Mouse (Mus musculus) spleen, postnatal 4 days (tissue): ENCODE data around the gene Mbd4.

Experiments
- DNase-seq, 2 experiments: peaks; one replicate each; pipeline ENCODE4 v3.0.0; 2022; ENCODE audit warnings: low spot score in 2 of 2

Mbd4 gene

GRCm38 (mm10) chr6:115859258-115859657 is 6.1 kb upstream of the Mbd4 start:
- no peak for DNase-seq

DNA sequence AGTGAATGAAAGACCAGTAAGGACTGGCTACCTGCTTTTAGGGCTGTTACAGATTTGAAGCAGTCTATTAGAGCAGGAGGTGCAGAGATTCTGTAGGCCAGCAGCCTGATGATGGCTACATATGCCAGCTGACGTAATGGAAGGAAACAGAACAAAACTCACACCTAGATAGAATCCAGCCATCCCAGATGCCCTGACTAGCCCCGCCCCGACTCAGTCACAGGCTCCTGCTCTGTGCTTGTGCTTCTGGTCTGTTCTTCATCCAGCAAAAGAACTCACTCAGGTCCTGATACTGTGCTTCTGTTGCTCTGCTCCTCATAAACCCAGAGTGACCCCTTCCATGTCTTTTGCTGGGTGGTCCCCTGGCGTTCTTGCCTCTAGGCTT is 3.2 kb upstream of the Mbd4 start:
- no peak for DNase-seq

GRCm38 (mm10) chr6:115855733-115856360 is 2.7 kb upstream of the Mbd4 start:
- DNase-seq, result no peak

DNA sequence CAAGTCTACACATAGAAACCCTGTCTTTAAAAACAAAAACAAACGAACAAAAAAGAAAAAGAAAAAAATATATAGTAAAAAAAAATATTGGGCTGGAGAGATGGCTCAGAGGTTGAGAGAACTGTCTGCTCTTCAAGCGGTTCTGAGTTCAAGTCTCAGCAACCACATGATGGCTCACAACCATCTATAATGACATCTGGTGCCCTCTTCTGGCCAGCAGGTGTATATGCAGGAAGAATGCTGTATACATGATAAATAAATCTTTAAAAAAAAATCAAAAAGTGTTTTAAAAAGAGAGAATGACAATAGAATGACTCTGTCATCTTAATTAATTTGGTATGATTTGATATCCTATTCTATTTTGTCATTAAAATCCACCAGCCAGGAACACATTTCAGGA is 1.3 kb upstream of the Mbd4 start:
- DNase-seq, result no peak

DNA sequence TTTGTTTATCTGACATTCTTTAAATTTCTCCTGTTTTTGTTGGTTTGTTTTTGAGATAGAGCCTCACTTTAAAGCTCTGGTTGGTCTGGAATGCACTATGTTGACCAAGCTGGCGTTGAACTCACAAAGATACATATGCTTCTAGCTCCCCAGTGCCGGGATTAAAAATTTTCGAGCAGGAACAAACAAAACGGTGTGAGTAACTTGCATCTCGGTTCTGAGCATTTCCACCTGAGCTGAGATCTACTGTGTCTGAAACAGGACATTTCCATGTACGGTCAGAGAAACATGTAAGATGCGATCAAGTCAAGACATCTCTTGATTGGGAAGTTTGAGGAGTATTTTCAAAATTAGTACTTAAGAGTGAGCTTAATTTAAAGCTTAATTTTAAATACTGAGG is 814 bp upstream of the Mbd4 start:
- no peak for DNase-seq

DNA sequence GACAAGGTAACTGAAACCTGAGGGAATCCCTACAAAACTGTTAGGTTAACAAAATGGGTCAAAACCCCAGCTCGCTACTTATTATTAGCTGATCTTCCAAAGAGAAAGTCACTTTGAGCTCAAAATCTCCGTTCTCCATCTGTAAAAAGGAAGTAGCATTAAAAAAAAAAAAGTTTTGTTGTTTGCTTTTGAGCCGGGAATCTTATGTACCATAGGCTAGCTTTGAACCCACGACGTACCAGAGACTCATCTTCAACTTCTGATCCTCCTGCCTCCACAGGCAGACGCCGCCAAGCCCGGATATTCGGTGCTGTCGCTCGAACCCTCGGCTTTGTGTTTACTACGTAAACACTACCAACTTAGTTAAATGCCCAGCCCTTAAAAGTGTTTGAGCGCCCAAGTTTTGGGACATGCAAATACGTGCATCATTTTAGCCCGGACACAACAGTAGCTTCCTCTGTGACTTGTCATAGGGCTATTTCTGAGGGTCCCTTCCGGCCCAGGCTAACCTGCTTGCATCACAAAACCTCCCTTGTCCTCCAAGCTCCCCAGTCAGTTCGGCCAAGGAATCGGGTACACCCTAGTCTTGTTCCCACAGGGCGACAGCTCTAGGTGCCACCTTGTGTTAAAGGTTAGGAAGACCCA is 603 bp downstream of the Mbd4 start:
- DNase-seq, result peak in 1 of 2 experiments; percentile 33

DNA sequence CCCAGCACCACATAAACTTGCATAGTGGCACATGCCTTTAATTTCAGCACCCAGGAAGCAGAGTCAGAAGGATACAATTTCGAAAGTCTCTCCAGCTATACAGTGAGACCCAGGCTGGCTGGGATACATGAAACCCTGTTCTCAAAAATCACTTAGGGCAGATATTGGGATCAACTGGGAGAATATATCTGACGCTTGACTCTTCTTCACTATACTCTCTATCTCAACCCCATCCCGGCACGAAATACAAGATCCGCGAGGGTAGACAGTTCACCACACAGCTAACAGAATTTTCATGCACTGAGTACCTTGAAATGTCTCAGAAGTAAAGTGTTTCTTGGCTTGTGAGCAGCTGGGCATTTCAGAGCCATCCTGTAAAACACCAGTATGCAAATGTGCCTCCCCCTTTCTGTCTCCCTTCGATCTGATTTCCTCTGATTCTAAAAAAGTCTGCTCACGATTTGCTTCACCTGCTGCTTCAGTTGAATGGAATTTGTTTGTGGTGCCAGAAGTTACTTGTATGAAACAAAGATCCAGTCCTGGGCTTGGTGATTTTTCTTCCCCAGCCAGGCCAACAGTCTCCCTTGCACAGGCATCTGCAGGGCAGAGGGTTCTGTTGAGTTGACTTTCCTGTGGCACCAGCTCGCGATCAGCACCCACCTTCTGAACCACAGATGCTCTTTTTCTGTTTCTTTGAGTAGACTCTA is 4.4 kb downstream of the Mbd4 start:
- no peak for DNase-seq

DNA sequence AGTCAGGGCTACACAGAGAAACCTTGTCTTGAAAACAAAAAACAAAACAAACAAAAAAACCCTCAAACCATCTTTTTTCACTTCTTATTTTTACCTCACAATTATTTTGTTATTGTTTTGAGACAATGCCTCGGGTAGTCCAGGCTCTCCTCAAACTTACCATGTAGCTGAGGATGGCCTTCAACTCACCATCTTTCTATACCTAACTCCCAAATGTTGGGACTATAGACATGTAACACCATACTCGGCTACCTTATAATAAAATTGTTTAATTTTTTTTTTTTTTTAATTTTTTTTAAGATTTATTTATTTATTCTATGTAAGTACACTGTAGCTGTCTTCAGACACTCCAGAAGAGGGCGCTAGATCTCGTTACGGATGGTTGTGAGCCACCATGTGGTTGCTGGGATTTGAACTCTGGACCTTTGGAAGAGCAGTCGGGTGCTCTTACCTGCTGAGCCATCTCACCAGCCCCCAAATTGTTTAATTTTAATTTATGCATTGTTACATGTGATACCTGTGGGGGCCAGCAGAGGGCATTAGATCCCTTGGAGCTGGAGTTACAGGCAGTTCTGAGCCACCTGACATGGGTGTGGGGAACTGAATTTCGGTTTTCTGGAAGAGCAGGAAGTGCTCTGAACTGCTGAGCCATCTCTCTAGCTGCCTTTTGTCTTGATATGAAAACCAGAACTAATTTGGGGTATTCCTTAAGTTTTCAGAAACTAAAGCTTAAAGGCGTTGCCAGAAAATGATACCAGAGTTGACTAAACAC is 6.3 kb downstream of the Mbd4 start:
- DNase-seq, result peak; percentile 65 to 85

DNA sequence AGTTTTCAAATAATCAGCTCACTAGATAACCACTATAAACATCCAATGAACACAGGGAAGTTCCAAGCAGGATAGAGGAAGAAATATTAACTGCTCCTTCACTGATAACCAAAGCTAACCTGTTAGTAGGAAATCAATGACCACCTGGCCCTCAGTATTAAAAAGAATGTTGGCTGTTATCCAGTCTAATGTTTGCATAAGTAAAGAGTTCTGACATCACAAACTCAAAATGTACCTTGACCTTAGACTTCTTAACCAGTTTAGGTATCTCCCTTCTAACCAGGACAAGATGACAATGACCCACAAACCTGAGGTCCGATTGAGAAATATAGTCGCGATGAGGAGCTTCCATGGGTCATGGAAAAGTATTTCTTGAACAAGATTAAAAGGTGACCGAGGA is 8.2 kb downstream of the Mbd4 start:
- DNase-seq, result no peak

DNA sequence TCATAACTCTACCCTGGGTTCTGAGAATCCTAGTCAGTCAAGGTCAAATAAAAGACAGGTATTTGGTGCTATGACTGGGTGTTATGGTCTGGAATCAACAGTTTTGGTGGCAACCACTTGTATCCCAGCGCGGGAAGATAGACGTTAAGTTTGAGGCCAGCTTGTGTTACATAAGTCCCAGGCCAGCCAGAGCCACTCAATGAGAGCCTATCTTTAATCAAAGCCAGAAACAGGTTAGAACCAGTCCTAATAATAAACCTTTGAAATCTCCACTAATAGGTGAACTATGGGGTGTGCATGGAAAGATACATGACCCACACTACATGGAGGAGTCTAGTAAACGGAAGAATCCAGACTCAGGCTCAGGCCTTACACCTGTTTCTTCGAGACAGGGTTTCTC is 14.4 kb downstream of the Mbd4 start:
- no peak for DNase-seq

DNA sequence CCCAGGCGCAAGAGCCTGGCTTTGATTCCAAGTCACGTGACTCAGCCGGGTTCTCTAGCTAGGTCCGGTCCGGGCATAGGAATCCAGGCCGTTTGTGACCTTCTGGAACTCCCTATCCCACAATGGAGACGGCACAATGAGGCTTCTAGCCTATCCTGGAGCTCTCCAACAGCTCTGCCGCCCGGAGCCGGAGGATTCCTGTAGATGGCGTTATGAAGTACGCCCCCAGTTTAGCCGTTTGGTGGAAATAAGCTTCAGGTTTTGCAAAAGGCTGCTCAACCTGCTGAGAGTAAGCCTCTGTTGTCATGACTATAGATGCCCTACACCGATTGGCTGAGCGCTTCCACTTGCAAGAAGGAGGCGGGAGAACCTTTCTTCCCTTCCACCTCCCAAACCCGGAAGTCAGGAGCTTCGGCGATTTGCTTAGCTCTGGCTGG is 15.0 kb downstream of the Mbd4 start, which contains the start of gene Efcab12:
Gene Efcab12 (minus strand): TSS at position 252 of the 437 bp plus-strand sequence.
- DNase-seq, result peak; percentile 64 to 75

- no peak for DNase-seq
These were observed 19.3 kb downstream of the Mbd4 start for GRCm38 (mm10) chr6:115833861-115834260.

- DNase-seq, result no peak
These were observed 20.9 kb downstream of the Mbd4 start for GRCm38 (mm10) chr6:115832152-115832850.

GRCm38 (mm10) chr6:115830779-115831601 is 22.2 kb downstream of the Mbd4 start:
- no peak for DNase-seq

GRCm38 (mm10) chr6:115823850-115824464 is 29.2 kb downstream of the Mbd4 start:
- peak; percentile 78 to 86 for DNase-seq

GRCm38 (mm10) chr6:115821216-115821993 is 31.8 kb downstream of the Mbd4 start:
- no peak for DNase-seq

DNA sequence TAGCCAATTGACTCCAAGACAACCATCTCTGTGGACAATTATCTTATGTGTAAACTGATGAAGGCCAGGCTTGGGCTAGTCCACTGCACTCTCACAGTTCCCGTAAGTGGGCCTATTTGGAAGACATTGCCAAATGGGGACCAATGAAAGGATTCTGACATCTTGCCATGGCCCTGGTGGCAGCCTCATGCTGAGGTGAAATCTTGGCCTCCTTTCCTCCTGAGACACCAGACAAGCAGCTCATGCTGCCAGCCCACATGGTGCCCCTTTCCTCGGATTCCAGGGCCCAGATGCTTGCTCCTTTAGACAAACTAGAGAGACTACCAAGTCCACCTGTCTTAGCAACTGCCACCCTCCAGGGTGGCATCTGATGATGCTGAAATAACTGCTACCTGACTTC is 35.0 kb downstream of the Mbd4 start:
- DNase-seq, result no peak

DNA sequence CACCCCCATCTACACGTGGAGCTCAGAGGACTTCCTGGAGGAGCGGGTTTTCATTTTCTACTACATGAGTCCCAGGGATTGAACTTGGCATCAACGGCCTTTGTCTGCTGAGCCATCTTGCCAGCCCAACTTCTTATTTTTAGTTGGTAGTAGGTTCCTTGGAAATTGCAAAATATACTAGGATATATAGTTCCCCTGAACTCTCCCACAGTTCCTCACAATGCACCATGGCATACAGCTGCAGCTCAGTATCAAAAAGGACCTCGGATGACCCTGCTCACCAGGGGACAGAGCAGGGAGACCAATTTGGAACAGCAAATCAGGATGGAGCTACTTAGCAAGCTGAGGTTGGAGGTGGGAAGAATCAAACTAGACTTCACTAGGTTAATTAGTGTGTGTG is 38.1 kb downstream of the Mbd4 start:
- no peak for DNase-seq

DNA sequence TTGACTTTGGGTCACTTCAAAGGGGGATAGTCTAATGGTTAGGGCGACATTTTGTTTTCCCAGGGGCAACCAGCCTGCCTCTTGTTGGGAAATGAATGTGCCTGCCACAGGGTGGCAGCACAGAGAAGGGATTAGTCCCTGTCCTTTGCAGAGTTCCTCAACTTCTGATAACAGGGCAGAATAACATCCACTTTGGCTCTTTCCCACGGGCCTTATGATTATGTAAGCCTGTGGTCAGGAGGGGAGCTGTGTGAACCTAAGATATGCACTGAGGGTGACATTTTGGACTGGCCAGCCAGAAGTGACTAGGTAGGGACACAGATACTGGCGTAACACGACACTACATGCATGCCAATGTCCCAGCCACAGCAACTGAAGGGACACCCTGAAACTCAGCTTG is 39.1 kb downstream of the Mbd4 start:
- peak; percentile 72 to 82 for DNase-seq
